Comparison of ENCODE assay signal across 14 mouse cellular contexts in genomic region chr10:6647576-6647975, GRCm38 (mm10).
DNase-seq lines count a peak whose midpoint lies in the region; ATAC-seq lines count a peak whose summit lies in the region.
"Had no signal": no experiment of that assay in that cellular context is flagged by ENCODE, and none has a peak within 500 bp of the region (broad histone marks: within the 10 kb centered on the region; RNA-seq: fewer than 3 reads in every experiment).

No protein-coding gene starts in this region.

- peak; percentile 89 for ATAC-seq in frontal cortex, adult (ENCODE audit: low TSS enrichment)
- ATAC-seq: activated CD4-positive, CD25-positive, alpha-beta regulatory T cell, adult 4 months; forebrain, embryonic 16.5 days; Patski had no signal

- no peak for DNase-seq in frontal cortex, postnatal 10 days (ENCODE audit: low spot score in 2 of 2)
- DNase-seq in layer of hippocampus, adult 9-10 months (ENCODE audit: low spot score): peak; percentile 16
- DNase-seq in layer of hippocampus, postnatal 10 days (ENCODE audit: low spot score in 2 of 2): no peak
- DNase-seq in brain, adult 2 months (ENCODE audit: low read depth, low spot score): peak; percentile 53
- peak; percentile 44 for DNase-seq in telencephalon, adult 2 months (ENCODE audit: low read depth, low spot score)
- DNase-seq: adrenal gland, postnatal 14 days; cerebellum, adult 2 months; gastrocnemius, postnatal 10 days; heart, adult 18-20 months; heart, postnatal 14 days had no signal

Comparison
In these comparisons a context has a peak if more than half of its experiments do, and no peak if none do; other contexts are left out.
1. DNase-seq: peak in layer of hippocampus, adult 9-10 months (single experiment), brain, adult 2 months (single experiment) and telencephalon, adult 2 months (single experiment); none in frontal cortex, postnatal 10 days (0 of 2) and layer of hippocampus, postnatal 10 days (0 of 2).